Comparison of ENCODE assay signal across 22 mouse cellular contexts in genomic region chr16:74379458-74379857, GRCm38 (mm10). TPM values are rescaled to one million over a fixed set of nuclear protein-coding genes. Genes with fewer than 3 reads are reported as not detected.
A peak's percentile ranks its signal among the peaks of the same experiment; 100 is the strongest.
DNase-seq lines count a peak whose midpoint lies in the region; ATAC-seq and TF ChIP-seq lines count a peak whose summit lies in the region.
"Had no signal": no experiment of that assay in that cellular context is flagged by ENCODE, and none has a peak within 500 bp of the region (broad histone marks: within the 10 kb centered on the region; RNA-seq: fewer than 3 reads in every experiment).

No protein-coding gene starts in this region.

- no peak for TF ChIP-seq CTCF in intestine, postnatal 0 days (IDR thresholded peaks at IDR 0.05; ENCODE audit: low read depth)
- TF ChIP-seq CTCF in kidney, adult 2 months (conservative IDR thresholded peaks at IDR 0.05; ENCODE audit: insufficient read depth, insufficient read length, low read depth, low read length), result no peak
- TF ChIP-seq CTCF in hindbrain, postnatal 0 days (IDR thresholded peaks at IDR 0.05; ENCODE audit: low read depth), result no peak

- no peak overlapping the region for H3K9ac ChIP-seq in intestine, embryonic 15.5 days
- no peak overlapping the region for H3K9ac ChIP-seq in intestine, postnatal 0 days (ENCODE audit: low read depth, low read length)
- no peak overlapping the region for H3K9ac ChIP-seq in intestine, embryonic 16.5 days (ENCODE audit: low read depth, low read length)
- no peak overlapping the region for H3K9ac ChIP-seq in hindbrain, postnatal 0 days (replicated peaks; ENCODE audit: low read length)

- no peak overlapping the region for H3K4me2 ChIP-seq in intestine, embryonic 15.5 days (replicated peaks)
- H3K4me2 ChIP-seq in intestine, postnatal 0 days (replicated peaks; ENCODE audit: low read depth), result no peak overlapping the region
- no peak overlapping the region for H3K4me2 ChIP-seq in intestine, embryonic 16.5 days (ENCODE audit: low read depth, low read length)
- H3K4me2 ChIP-seq in hindbrain, postnatal 0 days (ENCODE audit: low read depth, low read length), result no peak overlapping the region

- TF ChIP-seq POLR2A in kidney, adult 2 months (IDR thresholded peaks at IDR 0.05; ENCODE audit: low read depth, low read length), result no peak

- ATAC-seq in intestine, embryonic 15.5 days, result peak; percentile 67
- ATAC-seq in intestine, postnatal 0 days, result no peak
- ATAC-seq in intestine, embryonic 16.5 days, result peak; percentile 66; the same call in 1 of the 2 replicates
- ATAC-seq in hindbrain, postnatal 0 days, result no peak
- ATAC-seq: activated CD4-positive, CD25-positive, alpha-beta regulatory T cell, adult 4 months; CD4-positive, CD25-positive, alpha-beta regulatory T cell, adult 4 months; Patski had no signal

- H3K27me3 ChIP-seq in intestine, embryonic 15.5 days (replicated peaks), result no peaks in the 10 kb centered on the region
- H3K27me3 ChIP-seq in intestine, postnatal 0 days (replicated peaks; ENCODE audit: control insufficient read depth, insufficient read depth, low read length), result no peaks in the 10 kb centered on the region
- H3K27me3 ChIP-seq in kidney, adult 2 months (replicated peaks; ENCODE audit: control insufficient read depth, insufficient read depth, low read length), result no peaks in the 10 kb centered on the region
- no peaks in the 10 kb centered on the region for H3K27me3 ChIP-seq in intestine, embryonic 16.5 days (replicated peaks; ENCODE audit: control insufficient read depth, insufficient read depth, low read length)
- no peaks in the 10 kb centered on the region for H3K27me3 ChIP-seq in hindbrain, postnatal 0 days (ENCODE audit: insufficient read depth, low read length)
- H3K27me3 ChIP-seq: CH12.LX, Patski had no signal

- WGBS in intestine, embryonic 15.5 days, result 49% methylated on average over 2 of the region's 2 CpGs
- 36% methylated on average over 2 of the region's 2 CpGs for WGBS in intestine, postnatal 0 days
- WGBS in kidney, adult 2 months, result 19% methylated on average over 2 of the region's 2 CpGs
- WGBS in intestine, embryonic 16.5 days, result 51% methylated on average over 2 of the region's 2 CpGs
- 49% methylated on average over 2 of the region's 2 CpGs for WGBS in hindbrain, postnatal 0 days

- DNase-seq in kidney, adult 2 months, result peak; percentile 4
- no peak for DNase-seq in kidney, postnatal 36 days
- DNase-seq in hindbrain, postnatal 0 days (ENCODE audit: low spot score), result no peak
- DNase-seq: adrenal gland, adult 2 months; adrenal gland, adult 8-10 months; adrenal gland, postnatal 10 days; adrenal gland, postnatal 14 days; adrenal gland, postnatal 25 days; adrenal gland, postnatal 36 days; B cell, adult 2 months; cerebellum, adult 11 months; cerebellum, adult 11-12 months; cerebellum, adult 18-20 months had no signal

- no peaks in the 10 kb centered on the region for H3K4me1 ChIP-seq in intestine, embryonic 15.5 days (replicated peaks)
- no peaks in the 10 kb centered on the region for H3K4me1 ChIP-seq in intestine, postnatal 0 days (replicated peaks; ENCODE audit: control insufficient read depth, insufficient read depth, low read length)
- H3K4me1 ChIP-seq in kidney, adult 2 months (ENCODE audit: control insufficient read depth, insufficient read depth, low read length), result no peaks in the 10 kb centered on the region
- H3K4me1 ChIP-seq in intestine, embryonic 16.5 days (ENCODE audit: control insufficient read depth, insufficient read depth, low read length), result no peaks in the 10 kb centered on the region
- H3K4me1 ChIP-seq in hindbrain, postnatal 0 days (ENCODE audit: insufficient read depth, low read length), result no peaks in the 10 kb centered on the region; the same call in 1 of the 2 replicates

- no peaks in the 10 kb centered on the region for H3K36me3 ChIP-seq in intestine, embryonic 15.5 days
- no peaks in the 10 kb centered on the region for H3K36me3 ChIP-seq in intestine, postnatal 0 days (ENCODE audit: control insufficient read depth, insufficient read depth)
- H3K36me3 ChIP-seq in kidney, adult 2 months (ENCODE audit: control insufficient read depth, insufficient read depth, low read length), result no peaks in the 10 kb centered on the region
- H3K36me3 ChIP-seq in intestine, embryonic 16.5 days (ENCODE audit: control insufficient read depth, insufficient read depth, low read length), result no peaks in the 10 kb centered on the region
- no peaks in the 10 kb centered on the region for H3K36me3 ChIP-seq in hindbrain, postnatal 0 days (ENCODE audit: insufficient read depth, low read length)
- H3K36me3 ChIP-seq: G1E had no signal

- no peak overlapping the region for H3K4me3 ChIP-seq in intestine, embryonic 15.5 days (replicated peaks)
- no peak overlapping the region for H3K4me3 ChIP-seq in intestine, postnatal 0 days (ENCODE audit: low read depth, low read length)
- no peak overlapping the region for H3K4me3 ChIP-seq in kidney, adult 2 months (ENCODE audit: insufficient read depth, low read depth, low read length)
- H3K4me3 ChIP-seq in intestine, embryonic 16.5 days (ENCODE audit: low read length), result no peak overlapping the region
- H3K4me3 ChIP-seq in hindbrain, postnatal 0 days (ENCODE audit: low read length), result no peak overlapping the region

- H3K9me3 ChIP-seq in intestine, embryonic 15.5 days, result no peaks in the 10 kb centered on the region
- H3K9me3 ChIP-seq in intestine, postnatal 0 days (ENCODE audit: control insufficient read depth), result no peaks in the 10 kb centered on the region
- no peaks in the 10 kb centered on the region for H3K9me3 ChIP-seq in intestine, embryonic 16.5 days (ENCODE audit: control insufficient read depth, low read length)
- no peaks in the 10 kb centered on the region for H3K9me3 ChIP-seq in hindbrain, postnatal 0 days (ENCODE audit: low read length)

- H3K27ac ChIP-seq in intestine, embryonic 15.5 days, result no peak overlapping the region
- no peak overlapping the region for H3K27ac ChIP-seq in intestine, postnatal 0 days (ENCODE audit: low read depth, low read length)
- no peak overlapping the region for H3K27ac ChIP-seq in kidney, adult 2 months (ENCODE audit: insufficient read depth, low read depth, low read length)
- H3K27ac ChIP-seq in intestine, embryonic 16.5 days (ENCODE audit: low read length), result no peak overlapping the region
- H3K27ac ChIP-seq in hindbrain, postnatal 0 days, result no peak overlapping the region

RNA-seq across cellular contexts. Expression of gene Robo2, which starts 32.2 kb away (rescaled TPM):
- 19.0 and 21.1 TPM in 2 replicates for polyA plus RNA-seq in intestine, embryonic 15.5 days (2015; fragmentation: Nextera tagmentation; extraction: Ambion mirVana)
- polyA plus RNA-seq in intestine, postnatal 0 days (2015; fragmentation: Nextera tagmentation; extraction: Ambion mirVana), result 6.2 and 8.1 TPM in 2 replicates
- 15.3 and 17.1 TPM in 2 replicates for polyA plus RNA-seq in kidney, adult 2 months (2012; rRNA removed)
- 16.0 and 17.7 TPM in 2 replicates for polyA plus RNA-seq in intestine, embryonic 16.5 days (2015; fragmentation: Nextera tagmentation; extraction: Ambion mirVana)
- total RNA-seq in hindbrain, postnatal 0 days (2014; rRNA removed), result 101 and 118 TPM in 2 replicates
- polyA plus RNA-seq in hindbrain, postnatal 0 days (2015; fragmentation: Nextera tagmentation; extraction: Ambion mirVana), result 47.3 and 50.0 TPM in 2 replicates
- total RNA-seq: CH12.LX, MEL had no signal
- polyA plus RNA-seq: CD4-positive, CD25-positive, alpha-beta regulatory T cell, adult 4 months; G1E had no signal

Comparison
In these comparisons a context has a peak if more than half of its experiments do, and no peak if none do; other contexts are left out.
1. ATAC-seq: peak in intestine, embryonic 15.5 days (single experiment) and intestine, embryonic 16.5 days (single experiment); none in intestine, postnatal 0 days (single experiment) and hindbrain, postnatal 0 days (single experiment).